Mouse (Mus musculus) frontal cortex, adult (tissue): ENCODE measurements at regions not wholly inside any gene's neighbourhood (a gene's known extent, or its start where the extent isn't known, plus 50 kb on each side); places are given as distances from the start of the nearest gene placed in this dataset.
A peak's percentile ranks its signal among the peaks of the same experiment; 100 is the strongest.
"Not testable (repeated sequence)": the region's sequence is repeated elsewhere in the genome, so short reads cannot be mapped to it uniquely, and the experiment has no call there.

Experiments used
- ATAC-seq: cut with Nextera tagmentation; 2 replicates; pipeline ENCODE4 v1.9.2; 2017; ENCODE audit warnings: mild to moderate bottlenecking, moderate library complexity, mixed read lengths; ENCODE audit not compliant: low TSS enrichment

DNA sequence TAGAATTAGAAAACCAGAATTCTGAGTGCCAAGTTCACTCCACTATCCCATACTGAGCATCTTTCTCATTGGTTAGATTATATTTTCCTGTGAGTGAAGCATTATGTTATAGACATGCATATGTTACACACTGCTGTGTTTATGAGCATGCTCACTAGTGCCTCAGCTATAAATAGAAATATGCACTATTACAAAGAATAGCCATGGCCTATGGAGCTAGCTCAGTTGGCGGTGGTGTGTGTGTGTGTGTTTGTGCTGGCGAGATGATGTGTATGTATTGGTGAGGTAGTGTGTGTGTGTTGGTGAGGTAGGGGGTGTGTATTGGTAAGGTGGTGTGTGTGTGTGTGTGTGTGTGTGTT, 106.2 kb downstream of the Sec31a start:
- ATAC-seq, result 0 out of 2 replicates have a peak, but pooled peaks have one; percentile 4

- ATAC-seq, result 0 out of 2 replicates have a peak, but pooled peaks have one; percentile 16
These were observed 106.8 kb downstream of the Sec31a start for GRCm38 (mm10) chr5:100309071-100309806.

- ATAC-seq, result peak; percentile 90
These were observed 111.6 kb downstream of the Sec31a start for GRCm38 (mm10) chr5:100304403-100304802.

DNA sequence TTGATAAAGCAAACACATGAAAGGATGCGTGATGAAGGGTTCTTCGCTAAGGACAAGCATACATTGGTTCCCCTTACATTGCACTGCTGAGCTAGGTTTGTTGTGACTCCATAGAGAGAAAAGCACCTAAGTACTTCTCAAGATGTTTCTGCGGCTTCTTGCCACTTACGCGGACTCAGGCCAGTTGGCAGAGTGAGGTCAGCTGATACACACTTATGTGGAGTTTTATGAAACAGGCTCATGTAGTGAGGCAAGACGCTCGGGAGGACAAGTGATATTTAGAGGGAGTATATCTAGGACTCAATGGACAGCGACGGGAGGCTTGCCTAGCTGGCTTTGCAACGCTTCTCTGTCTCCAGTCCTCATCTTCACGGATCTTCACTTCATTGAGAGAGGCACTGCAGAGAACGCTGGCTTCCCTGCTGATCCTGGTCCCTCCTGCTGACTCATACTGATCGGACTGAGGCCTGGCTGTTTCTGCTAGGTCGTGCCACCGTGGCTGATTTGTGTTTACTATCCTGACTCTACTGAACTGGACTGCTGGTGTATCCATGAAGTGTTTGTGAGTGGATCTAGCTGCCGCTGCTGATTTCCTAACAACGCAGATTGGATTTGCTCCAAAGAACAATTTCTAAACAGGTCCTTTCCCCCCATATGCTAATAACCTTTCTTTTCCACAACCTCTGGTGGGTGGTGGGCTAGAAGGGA, 113.8 kb downstream of the Sec31a start:
- ATAC-seq, result no peak

- no peak for ATAC-seq
These were observed 116.9 kb downstream of the Sec31a start for GRCm38 (mm10) chr5:100299141-100299540.

GRCm38 (mm10) chr5:100294189-100294588, 121.8 kb downstream of the Sec31a start:
- ATAC-seq, result peak; percentile 97

GRCm38 (mm10) chr5:100280215-100280614, 120.6 kb upstream of the Tmem150c start:
- no peak for ATAC-seq

GRCm38 (mm10) chr5:100279474-100279873, 119.9 kb upstream of the Tmem150c start:
- ATAC-seq, result peak; percentile 55; the same call in 1 of the 2 replicates

DNA sequence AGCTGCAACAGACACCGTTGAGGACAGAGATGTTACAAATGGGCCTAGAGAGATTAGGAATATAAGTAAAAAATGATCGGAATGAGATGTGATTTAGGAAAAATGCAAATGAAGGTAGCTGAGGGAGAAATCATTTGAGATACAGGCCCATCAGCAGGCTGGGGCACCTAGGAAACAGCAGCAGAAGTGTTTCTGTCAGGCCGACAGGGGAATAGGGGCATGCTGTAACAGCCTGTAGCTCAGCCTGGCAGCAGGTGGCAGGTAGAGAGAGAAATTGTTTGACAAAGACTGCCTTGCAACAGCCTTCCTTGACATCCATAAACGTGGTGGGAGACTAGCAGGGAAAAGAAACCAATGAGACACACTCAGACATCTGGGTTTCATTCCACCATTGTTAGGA, 115.1 kb upstream of the Tmem150c start:
- ATAC-seq, result no peak

- not testable (repeated sequence) for ATAC-seq
These were observed 112.4 kb upstream of the Tmem150c start for GRCm38 (mm10) chr5:100271975-100272374.

DNA sequence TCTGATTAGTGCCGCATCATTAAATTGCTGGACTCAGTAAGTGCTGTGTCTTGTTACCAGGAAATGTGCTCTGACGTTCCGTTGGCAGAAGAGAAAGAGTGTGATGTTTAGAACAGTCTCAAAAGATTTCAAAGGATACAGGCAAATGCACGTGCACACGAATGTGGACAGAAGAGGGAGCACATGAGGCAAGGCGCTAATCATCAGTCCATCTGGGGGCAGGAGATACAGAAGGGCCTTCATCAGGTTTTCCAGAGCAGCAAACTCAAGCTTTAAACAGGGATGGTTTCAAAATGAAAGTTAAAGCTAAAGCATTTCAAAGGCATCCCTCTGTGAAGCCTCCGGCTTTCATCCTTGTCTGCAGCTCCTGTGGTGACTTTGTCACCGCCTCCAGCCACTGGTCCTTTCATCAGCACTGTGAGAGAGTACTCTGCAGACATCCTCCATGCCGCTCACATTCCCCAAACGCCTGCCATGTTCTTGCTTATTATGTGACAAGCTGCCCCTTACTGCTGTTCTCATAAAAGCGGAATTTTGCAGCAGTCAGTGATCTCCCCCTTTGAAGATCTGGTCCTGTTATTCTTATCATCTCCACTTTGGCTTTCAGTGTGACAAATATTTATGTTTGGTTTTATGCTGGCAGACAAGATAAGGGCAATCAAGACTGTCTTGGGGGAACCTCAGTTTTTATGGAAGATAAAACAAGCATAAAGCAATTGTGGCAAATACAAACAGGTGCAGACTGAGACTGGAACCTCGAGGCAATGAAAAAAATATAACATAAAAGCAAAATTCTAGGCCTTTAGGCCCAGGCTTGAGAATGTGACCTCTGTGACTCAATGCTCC, 111.5 kb upstream of the Tmem150c start:
- ATAC-seq, result no peak

DNA sequence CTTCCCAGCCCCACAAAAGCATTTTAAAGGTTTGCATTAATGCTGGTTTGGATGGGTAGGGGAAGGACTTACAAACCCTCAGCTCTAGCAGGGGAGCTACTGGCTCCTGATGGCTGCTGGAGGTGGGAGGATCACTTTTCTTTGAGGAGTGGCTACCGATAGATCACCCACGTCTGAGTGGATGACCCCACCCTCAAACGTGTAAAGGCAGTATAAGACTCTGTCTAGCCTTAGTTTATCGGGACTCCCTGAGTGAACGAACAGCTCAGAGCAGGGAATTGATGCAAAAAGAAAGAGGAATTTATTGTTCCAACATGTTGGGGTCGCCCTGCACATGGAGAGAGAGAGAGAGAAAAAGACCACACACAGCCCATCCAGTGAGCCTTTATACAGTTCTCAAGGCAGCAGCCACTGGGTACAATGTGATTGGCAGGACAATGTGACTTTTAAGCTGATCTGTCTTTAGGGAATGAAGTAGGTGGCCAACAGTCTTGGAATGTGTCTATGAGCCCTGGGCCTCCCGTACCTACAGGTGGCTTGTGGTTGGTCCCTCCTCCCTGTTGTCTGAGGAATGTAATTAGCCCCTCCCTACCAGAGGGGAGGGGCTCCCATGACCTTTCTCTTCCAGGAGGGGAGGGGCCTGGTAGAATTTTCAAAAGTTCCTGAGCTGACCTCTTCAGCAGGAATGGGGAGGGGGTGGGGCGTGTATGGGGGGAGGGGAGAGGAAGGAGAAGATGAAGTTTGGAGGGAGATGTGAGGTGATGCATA, 108.7 kb upstream of the Tmem150c start:
- no peak for ATAC-seq

DNA sequence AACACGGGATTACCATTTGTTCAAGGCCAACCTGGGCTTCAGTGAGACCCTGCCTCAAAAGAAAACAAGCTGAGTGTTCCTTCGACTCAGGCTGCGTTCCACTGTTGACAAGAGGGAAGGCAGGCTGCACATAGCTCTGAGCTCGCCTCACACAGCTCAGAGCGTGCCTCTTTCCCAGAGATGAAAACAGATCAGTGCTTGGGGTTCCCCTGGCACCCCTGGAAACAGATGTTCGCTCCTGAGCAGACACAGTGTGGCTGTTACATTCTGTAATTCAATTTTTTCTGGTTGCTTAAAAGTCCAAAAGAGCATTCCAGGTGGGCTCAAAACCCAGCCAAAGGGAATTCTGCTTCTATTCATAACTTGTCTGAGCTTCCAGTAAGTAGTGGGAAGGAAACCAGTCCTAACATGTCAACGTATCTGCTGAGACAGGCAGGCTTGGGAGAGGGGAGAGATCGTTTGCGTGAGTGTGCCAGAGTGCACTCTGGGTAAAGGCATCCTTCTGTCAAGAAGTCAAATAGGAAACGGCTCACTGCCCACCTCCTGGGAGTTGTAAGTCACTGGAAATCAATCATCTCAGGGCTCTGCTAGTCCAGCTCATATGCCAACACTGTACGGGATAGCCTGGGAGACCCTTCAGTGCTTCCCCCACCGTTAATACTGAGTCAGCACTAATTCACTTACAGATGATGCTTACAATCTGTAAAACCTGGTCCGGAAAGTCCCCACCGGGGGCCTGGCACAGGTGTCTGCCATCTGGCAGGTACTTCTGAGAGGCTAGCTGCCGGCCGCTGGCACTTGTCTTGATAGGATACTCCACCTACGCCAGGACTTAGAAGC, 107.3 kb upstream of the Tmem150c start:
- no peak for ATAC-seq

- ATAC-seq, result no peak
These were observed 100.4 kb upstream of the Tmem150c start for GRCm38 (mm10) chr5:100259803-100260693.

- ATAC-seq, result no peak
These were observed 99.5 kb upstream of the Tmem150c start for GRCm38 (mm10) chr5:100258952-100259710.

- ATAC-seq, result no peak
These were observed 95.7 kb upstream of the Tmem150c start for GRCm38 (mm10) chr5:100255276-100255675.

DNA sequence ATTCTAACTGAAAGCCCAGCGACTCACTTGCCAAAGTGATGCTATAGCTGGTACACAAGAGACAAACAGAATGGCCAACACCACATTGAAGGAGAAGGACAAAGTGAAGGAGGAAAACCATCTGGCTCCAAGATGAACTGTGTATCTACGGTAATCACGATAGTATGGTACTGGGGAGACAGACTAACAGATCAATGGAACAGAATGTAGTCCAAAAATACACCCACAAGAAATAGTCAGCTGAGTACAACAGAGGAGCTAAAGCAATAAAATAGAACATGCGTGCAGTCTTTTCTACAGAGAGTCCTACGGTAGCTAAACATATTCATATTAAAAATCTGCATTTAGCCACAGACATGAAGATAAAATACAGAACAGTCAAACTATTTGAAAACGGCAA, 92.4 kb upstream of the Tmem150c start:
- no peak for ATAC-seq

DNA sequence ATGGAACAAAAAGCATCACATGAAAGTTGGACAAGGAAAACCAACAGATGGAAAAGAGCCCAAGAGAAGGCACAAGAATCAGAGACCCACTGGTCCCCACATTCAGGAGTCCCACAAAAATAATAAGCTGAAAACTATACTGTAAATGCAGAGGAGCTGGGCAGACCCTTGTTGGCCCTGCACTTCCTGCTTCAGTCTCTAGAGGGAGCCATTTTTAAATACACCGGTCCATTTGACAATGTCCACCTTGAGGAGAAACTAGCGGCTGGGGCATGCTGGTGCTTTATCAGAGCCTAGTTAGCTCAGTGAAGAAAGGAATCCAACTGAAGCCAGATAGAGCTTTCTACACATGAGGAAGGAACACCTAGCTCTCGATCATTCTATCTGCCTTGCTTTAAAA, 90.1 kb upstream of the Tmem150c start:
- ATAC-seq, result no peak

DNA sequence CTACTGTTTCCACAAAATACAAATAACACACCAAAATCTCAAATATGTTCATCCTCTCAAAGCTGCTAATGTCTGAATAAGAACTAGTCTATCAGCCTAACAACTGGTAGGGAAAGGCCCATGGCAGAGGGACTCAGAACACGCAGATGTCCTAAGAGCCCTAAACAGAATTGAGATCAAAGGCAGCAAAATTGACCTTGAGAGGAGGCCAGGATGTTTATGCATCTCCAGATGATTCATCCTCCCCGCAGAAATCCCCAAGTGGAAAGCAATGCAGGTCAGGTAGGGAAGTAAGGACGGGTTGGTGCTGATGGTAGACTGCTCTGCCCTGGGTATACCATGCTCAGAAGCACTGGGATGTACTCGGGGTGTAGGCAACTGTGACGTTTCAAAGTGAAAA, 89.0 kb upstream of the Tmem150c start:
- ATAC-seq, result no peak
